Mouse (Mus musculus) lung, adult 18-20 months (tissue): ENCODE measurements around the gene Galntl6.
"Not testable (repeated sequence)": the region's sequence is repeated elsewhere in the genome, so short reads cannot be mapped to it uniquely, and the experiment has no call there.

Source experiments
- DNase-seq, 2 experiments: peaks; one replicate each; pipeline ENCODE4 v3.0.0; 2022; ENCODE audit warnings: mixed read lengths in 2 of 2

The Galntl6 gene

GRCm38 (mm10) chr8:58597834-58598233 lies 314.6 kb downstream of the Galntl6 start:
- DNase-seq = no peak

DNA sequence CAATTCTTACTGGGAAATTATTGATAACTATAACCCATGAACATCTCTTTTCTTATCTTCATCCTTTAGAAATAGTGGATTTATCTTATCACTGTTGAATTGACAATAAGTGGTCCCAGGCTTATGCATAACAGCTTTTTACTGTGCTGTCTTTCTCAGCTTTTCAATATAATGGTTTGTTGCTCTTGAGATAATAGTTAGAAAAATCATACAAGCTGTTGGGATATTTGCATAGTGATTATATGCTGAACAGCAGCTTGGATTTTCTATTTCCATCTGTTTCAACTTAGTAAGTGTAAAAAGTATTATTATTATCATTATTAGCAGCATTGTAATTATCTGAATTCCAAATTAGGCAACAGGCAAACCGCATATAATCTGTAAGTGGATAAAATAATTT lies 337.1 kb downstream of the Galntl6 start:
- no peak for DNase-seq

DNA sequence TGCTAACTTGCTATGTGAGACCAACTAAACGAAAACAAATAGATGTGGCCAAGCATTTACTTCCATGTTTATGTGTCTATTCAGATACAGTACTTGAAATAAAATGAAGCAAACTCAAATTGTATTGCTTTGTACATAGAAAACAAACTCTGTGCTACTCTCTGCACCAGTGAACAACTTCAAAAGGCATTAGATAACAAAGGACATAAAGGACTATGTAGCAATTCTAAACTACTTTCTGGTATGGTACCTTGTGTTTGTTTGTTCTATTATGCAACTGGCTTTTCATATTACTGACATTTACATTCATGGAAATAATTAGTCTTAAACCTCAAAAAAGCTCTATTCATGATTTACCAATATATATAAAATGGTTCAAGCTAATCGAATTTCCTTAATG lies 344.4 kb downstream of the Galntl6 start:
- no peak for DNase-seq

DNA sequence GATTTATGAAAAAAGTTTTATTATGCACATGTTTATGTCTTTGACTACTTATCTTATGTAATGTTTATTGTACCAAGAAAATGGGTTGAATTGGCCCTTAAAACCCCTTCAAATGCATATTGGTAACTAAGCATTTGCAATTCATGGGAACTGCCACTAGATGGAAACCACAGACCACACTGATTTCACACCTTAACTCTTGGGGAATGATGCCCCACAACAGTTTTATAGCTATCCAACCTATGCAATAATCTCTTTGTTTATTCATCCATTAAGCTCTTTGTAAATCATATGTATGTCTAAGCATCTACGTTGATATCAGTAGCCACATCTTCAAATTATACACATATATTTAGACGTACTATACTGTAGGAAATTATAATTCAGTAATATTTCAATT lies 346.3 kb downstream of the Galntl6 start:
- no peak for DNase-seq

GRCm38 (mm10) chr8:58535781-58536180 lies 376.7 kb downstream of the Galntl6 start:
- DNase-seq = no peak

- DNase-seq = no peak
These were observed 377.8 kb downstream of the Galntl6 start for GRCm38 (mm10) chr8:58534631-58535030.

- no peak for DNase-seq
These were observed 389.0 kb downstream of the Galntl6 start for GRCm38 (mm10) chr8:58523443-58523842.

- DNase-seq = no peak
These were observed 390.5 kb downstream of the Galntl6 start for GRCm38 (mm10) chr8:58521932-58522331.

DNA sequence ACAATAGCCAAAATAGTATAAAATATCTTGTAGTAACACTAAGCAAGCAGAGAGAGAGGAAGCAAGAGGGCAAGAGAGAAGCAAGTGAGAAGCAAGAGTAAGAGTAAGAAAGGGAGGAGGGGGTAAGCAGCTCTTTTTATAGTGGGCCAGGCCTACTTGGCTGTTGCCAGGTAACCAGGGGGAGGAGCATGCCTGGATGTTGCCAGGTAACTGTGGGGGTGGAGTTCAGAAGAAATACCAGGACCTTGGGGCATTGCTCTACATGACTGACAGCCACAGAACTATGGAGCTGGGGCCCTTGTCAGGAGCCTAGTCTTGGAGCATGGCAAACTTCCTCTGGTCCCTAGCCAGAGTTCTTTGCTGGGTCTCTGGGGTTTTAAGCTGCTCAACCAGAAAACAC lies 401.9 kb downstream of the Galntl6 start:
- no peak for DNase-seq

DNA sequence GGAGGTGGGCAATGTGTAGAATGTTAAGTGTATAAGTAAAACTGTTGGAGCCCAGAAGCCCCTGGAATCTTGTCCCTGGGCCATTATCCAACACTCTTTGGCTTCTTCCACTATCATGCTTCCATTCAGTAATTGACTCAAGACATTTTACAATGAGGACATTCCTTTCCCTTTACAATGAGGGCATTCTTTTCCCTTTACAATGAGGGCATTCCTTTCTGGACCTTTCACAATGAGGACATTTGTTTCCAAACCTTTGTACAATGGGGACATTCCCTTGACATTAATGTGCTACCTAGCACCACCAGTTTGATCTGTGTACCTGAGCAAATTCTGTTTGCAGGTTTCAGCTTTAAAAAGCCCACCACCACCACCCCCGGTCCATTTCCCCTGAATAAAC lies 403.4 kb downstream of the Galntl6 start:
- DNase-seq = no peak

- no peak for DNase-seq
These were observed 425.3 kb downstream of the Galntl6 start for GRCm38 (mm10) chr8:58487099-58487498.

- not testable (repeated sequence) for DNase-seq
These were observed 449.1 kb downstream of the Galntl6 start for GRCm38 (mm10) chr8:58463342-58463741.

- no peak for DNase-seq
These were observed 469.7 kb downstream of the Galntl6 start for GRCm38 (mm10) chr8:58442696-58443095.

GRCm38 (mm10) chr8:58418481-58418880 lies 494.0 kb downstream of the Galntl6 start:
- no peak for DNase-seq

DNA sequence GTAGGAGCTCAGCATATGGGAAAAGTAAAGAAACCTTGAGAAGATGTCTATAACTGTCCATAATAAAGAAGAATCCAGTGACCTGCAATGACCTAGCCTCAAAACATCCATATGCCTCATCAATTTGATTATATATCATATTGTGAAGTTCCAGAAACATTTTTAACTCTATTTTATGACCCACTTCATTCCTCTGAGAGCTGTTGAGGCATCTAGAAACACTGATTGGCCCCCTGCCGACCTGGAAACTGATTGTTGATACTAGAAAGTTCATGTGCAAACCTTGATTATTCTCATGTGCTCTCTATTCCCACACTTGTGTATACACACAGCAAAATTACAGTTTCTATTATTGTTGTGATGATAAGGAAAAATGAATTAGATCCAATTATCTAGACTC lies 494.9 kb downstream of the Galntl6 start:
- DNase-seq = no peak

- DNase-seq = no peak
These were observed 515.9 kb downstream of the Galntl6 start for GRCm38 (mm10) chr8:58396500-58396899.

GRCm38 (mm10) chr8:58395879-58396278 lies 516.6 kb downstream of the Galntl6 start:
- no peak for DNase-seq

DNA sequence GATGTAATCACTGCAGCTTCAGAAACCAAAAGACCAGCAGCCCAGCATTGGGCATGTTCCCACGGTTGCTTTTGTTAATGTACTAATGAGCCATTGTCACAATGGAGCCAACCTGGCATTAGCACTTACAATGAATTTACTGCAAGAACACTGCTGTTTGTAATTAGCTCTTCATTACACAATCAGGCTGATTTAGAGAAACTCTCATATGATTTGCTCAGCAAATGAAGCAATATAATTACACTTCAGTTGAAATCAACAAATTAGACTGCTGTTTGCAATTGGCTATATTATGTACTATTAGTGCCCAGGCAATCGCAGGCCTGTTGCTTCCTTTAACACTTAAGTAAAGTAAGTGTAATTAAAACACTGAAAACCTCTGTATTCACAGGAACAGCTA lies 540.1 kb downstream of the Galntl6 start:
- DNase-seq = no peak

DNA sequence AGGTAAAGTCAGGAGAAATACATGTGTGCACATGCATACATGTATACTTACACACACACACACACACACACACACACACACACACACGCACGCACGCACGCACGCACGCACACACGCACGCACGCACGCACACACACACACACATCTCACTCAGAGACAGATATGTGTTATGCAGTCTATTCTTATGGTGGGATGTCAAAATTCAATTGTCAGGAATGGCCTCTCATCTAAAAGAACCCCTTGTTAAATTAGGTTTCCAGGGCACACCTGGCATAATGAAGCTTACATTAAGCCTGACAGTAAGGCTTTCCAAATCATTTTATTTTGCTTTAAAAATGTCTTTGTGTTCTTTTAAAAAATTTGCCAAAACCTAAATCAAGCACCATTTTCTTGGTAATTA lies 540.5 kb downstream of the Galntl6 start:
- DNase-seq = no peak

DNA sequence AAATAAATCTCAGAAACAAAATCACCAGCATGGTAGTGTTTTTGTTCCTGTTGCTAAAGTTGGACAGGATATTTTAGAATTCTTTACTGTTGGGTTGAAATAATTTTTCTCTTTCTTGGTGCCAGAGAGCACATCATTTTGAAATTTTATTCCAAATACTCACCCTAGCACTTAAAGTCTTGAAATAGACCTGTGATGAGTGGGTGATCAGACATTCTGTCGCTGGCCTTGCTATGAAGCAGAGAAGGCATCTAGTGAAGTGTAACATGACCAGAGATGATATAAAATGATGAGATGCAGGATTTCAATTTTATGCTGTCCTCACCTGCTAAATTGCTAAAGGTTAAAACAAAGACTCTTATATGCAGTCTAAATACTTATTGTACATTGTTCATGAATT lies 581.3 kb downstream of the Galntl6 start:
- DNase-seq = no peak

- no peak for DNase-seq
These were observed 599.0 kb downstream of the Galntl6 start for GRCm38 (mm10) chr8:58313482-58313881.

- DNase-seq = no peak
These were observed 621.0 kb downstream of the Galntl6 start for GRCm38 (mm10) chr8:58291487-58291886.

DNA sequence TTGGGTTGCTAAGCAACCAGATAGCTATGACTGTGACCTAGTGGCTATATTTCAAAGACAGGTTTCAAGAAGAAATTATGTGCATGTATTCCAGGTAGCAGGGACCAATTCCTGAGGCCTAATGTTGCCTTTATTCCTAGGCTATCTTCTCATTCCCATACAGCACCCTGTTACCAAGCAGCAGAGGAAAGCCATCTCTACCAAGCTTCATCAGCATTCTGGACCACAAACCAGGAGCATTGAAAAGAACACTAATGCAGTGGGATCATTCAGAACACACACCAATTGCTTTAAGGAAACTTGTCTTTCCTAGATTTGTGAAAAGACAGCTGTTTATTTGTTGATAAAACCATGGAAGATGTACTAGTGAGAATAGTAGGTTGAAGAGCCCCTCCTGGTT lies 622.4 kb downstream of the Galntl6 start:
- DNase-seq = no peak

- no peak for DNase-seq
These were observed 647.0 kb downstream of the Galntl6 start for GRCm38 (mm10) chr8:58265485-58265884.

GRCm38 (mm10) chr8:58258577-58259315 lies 653.7 kb downstream of the Galntl6 start:
- DNase-seq = no peak
